Mouse (Mus musculus) hindbrain, embryonic 11.5 days (tissue): ENCODE measurements around the gene Cers2. TPM values are rescaled to one million over a fixed set of nuclear protein-coding genes. Genes with fewer than 3 reads are reported as not detected.

Experiments
- ATAC-seq: fragments of 200-750 bp; cut with Nextera tagmentation; 2 replicates; pipeline ENCODE4 v1.8.0; 2017; ENCODE audit warnings: mild to moderate bottlenecking, moderate TSS enrichment, moderate library complexity; ENCODE audit not compliant: low FRiP score
- DNase-seq: peaks from one replicate; pipeline ENCODE4 v3.0.0-alpha.2; 2015; ENCODE audit warnings: low spot score
- H3K27ac ChIP-seq: fragments of 300-500 bp; sonication (generic); 2 replicates; pipeline ENCODE4 v1.5.1; 2014; ENCODE audit warnings: mild to moderate bottlenecking, low read depth, low read length
- H3K27me3 ChIP-seq: fragments of 300-500 bp; sonication (generic); 2 replicates; pipeline ENCODE4 v1.6.1; 2014; ENCODE audit warnings: mild to moderate bottlenecking, low read length, moderate library complexity, mixed read lengths; ENCODE audit not compliant: control insufficient read depth, insufficient read depth
- H3K36me3 ChIP-seq: fragments of 300-500 bp; sonication (generic); 2 replicates; pipeline ENCODE4 v1.6.1; 2014; ENCODE audit warnings: mild to moderate bottlenecking, low read length, moderate library complexity, mixed read lengths; ENCODE audit not compliant: control insufficient read depth, insufficient read depth
- H3K4me1 ChIP-seq: fragments of 300-500 bp; sonication (generic); replicated peaks from 2 replicates; pipeline ENCODE4 v1.6.1; 2014; ENCODE audit warnings: low read length, mixed read lengths; ENCODE audit not compliant: control insufficient read depth, insufficient read depth
- H3K4me2 ChIP-seq: fragments of 300-500 bp; sonication (generic); replicated peaks from 2 replicates; pipeline ENCODE4 v1.6.1; 2014; ENCODE audit warnings: mild to moderate bottlenecking, low read depth, low read length
- H3K4me3 ChIP-seq: fragments of 300-500 bp; sonication (generic); 2 replicates; pipeline ENCODE4 v1.5.1; 2014; ENCODE audit warnings: low read depth, low read length
- H3K9ac ChIP-seq: fragments of 300-500 bp; sonication (generic); 2 replicates; pipeline ENCODE4 v1.6.1; 2014; ENCODE audit warnings: low read depth, low read length
- H3K9me3 ChIP-seq: fragments of 300-500 bp; sonication (generic); 2 replicates; pipeline ENCODE4 v1.6.1; 2016; ENCODE audit warnings: low read length; ENCODE audit not compliant: control insufficient read depth
- WGBS: fragments of 180-500 bp; shearing (Covaris S2); extraction: QIAGEN DNeasy Blood & Tissue Kit; methylation state at CpG from one replicate; pipeline ENCODE4 v1.1.7; 2014; 5-methylcytosine and 5-hydroxymethylcytosine counted together
- polyA plus RNA-seq: library from polyadenylated mRNA; unstranded; fragments of >200 nt; fragmentation: Nextera tagmentation; extraction: Ambion mirVana; gene quantifications from 2 replicates; pipeline ENCODE4 v1.2.1, GENCODE M21; 2014

Cers2 gene
- polyA plus RNA-seq, 1 experiment from 2014 or later = 101 TPM

DNA sequence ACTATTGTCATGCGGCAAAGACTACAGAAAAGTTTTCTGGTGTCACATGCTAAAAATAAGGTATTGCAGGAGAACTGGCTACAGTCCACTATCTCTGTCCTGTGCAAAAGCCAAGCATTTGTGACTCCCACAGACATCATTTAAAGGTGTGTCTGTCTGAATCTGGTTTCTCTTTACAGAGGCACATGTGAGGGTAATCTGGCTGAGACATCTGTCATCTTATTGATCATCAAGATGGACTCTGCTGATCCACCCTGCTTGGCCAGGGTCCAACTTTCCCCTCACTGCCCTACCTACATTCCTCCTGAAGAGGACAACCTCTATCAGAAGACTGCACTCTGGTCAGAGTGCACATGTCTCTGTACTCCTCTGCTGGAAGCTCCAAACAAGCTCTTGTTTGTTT, 37.4 kb upstream of the Cers2 start:
- no peak overlapping the region for H3K27ac ChIP-seq

DNA sequence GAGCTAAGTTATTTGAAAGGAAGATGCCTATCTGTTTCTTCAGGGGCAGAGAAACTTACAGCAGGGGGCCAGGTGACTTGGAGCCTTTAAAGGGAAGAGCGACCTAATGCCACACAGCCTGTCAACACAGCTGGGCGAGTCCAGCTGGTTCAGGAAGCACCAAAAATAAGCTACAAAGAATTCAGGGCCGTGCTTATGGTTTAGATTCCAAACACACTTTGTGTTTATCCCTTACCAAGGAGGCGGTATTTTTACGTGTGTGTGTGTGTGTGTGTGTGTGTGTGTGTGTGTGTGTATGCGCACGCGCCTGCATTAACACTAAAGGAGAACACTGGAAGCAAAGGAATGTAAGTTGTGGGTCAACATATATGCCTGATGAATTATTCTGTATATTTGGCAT, 33.8 kb upstream of the Cers2 start:
- H3K27ac ChIP-seq = no peak overlapping the region
- peak overlapping the region; percentile 75 for H3K4me3 ChIP-seq
- peak; percentile 40 for DNase-seq
- no peaks in the 10 kb centered on the region for H3K27me3 ChIP-seq
- WGBS = 31% methylated on average over 8 of the region's 8 CpGs
- no peaks in the 10 kb centered on the region for H3K9me3 ChIP-seq
- no peaks in the 10 kb centered on the region for H3K36me3 ChIP-seq
- no peak for ATAC-seq
- H3K4me1 ChIP-seq = no peaks in the 10 kb centered on the region; the same call in 1 of the 2 replicates
- H3K4me2 ChIP-seq = peak overlapping the region; percentile 40
- peak overlapping the region; percentile 74 for H3K9ac ChIP-seq

More for the DNA sequence above, 37.4 kb upstream of the Cers2 start:
- no peaks in the 10 kb centered on the region for H3K9me3 ChIP-seq
- no peaks in the 10 kb centered on the region for H3K36me3 ChIP-seq
- DNase-seq (no peak), ATAC-seq (no peak)
- WGBS = 97% methylated on average over 1 of the region's 1 CpGs
- H3K4me3 ChIP-seq = no peak overlapping the region
- H3K9ac ChIP-seq = no peak overlapping the region
- no peaks in the 10 kb centered on the region for H3K27me3 ChIP-seq
- no peaks in the 10 kb centered on the region for H3K4me1 ChIP-seq
- H3K4me2 ChIP-seq = no peak overlapping the region

- H3K4me2 ChIP-seq = peak within 1 kb of the TSS; percentile 40
- H3K9me3 ChIP-seq = no peaks in the 10 kb centered on the region
- H3K4me3 ChIP-seq = peak within 1 kb of the TSS; percentile 75
- WGBS = under 1% methylated on average over 52 of the region's 53 CpGs
- ATAC-seq (peak; percentile 91), DNase-seq (peak; percentile 99)
- H3K27me3 ChIP-seq = no peaks in the 10 kb centered on the region
- peak within 1 kb of the TSS; percentile 90 for H3K27ac ChIP-seq
- peak within 1 kb of the TSS; percentile 77 for H3K9ac ChIP-seq
- no peaks in the 10 kb centered on the region; the same call in 1 of the 2 replicates for H3K4me1 ChIP-seq
- no peaks in the 10 kb centered on the region for H3K36me3 ChIP-seq
These were observed 33.1 kb upstream of the Cers2 start, which contains the start of the genes Mindy1 and Prune1 for GRCm38 (mm10) chr3:95281216-95282126. Gene Mindy1 (plus strand): TSS chr3:95281345. Gene Prune1 (minus strand): TSS chr3:95282076.

DNA sequence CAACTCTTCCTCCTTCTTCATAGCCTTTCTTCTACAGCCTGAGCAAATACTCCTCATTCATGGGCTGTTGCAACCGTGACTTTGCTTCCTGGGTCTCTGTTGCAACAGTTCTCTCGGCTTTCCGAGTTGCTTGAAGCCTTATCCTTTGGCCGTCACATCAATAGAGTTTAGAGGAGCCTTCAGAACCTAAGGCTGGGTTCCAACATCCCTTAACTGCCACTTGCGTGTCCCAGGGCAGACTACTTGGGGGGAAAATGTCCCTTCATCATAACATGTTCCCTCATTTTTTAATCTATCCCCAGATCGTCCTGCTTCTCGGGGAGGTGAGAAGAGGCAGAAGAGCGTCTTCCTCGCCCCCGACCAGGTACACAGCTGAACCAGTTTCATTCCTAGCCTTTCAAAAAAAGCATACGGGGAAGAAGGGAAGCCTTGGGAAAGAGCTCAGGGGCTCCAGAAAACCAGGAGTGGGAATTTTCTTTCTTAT, 32.2 kb upstream of the Cers2 start:
- WGBS = under 1% methylated on average over 11 of the region's 11 CpGs
- peak; percentile 8; the same call in 1 of the 2 replicates for ATAC-seq
- peak; percentile 54 for DNase-seq
- Histone ChIP-seq H3K4me1 (no peaks in the 10 kb centered on the region; the same call in 1 of the 2 replicates), H3K9ac (peak overlapping the region; percentile 77), H3K4me2 (peak overlapping the region; percentile 40), H3K9me3 (no peaks in the 10 kb centered on the region), H3K4me3 (peak overlapping the region; percentile 75), H3K36me3 (no peaks in the 10 kb centered on the region), H3K27ac (peak overlapping the region; percentile 90), H3K27me3 (no peaks in the 10 kb centered on the region)

DNA sequence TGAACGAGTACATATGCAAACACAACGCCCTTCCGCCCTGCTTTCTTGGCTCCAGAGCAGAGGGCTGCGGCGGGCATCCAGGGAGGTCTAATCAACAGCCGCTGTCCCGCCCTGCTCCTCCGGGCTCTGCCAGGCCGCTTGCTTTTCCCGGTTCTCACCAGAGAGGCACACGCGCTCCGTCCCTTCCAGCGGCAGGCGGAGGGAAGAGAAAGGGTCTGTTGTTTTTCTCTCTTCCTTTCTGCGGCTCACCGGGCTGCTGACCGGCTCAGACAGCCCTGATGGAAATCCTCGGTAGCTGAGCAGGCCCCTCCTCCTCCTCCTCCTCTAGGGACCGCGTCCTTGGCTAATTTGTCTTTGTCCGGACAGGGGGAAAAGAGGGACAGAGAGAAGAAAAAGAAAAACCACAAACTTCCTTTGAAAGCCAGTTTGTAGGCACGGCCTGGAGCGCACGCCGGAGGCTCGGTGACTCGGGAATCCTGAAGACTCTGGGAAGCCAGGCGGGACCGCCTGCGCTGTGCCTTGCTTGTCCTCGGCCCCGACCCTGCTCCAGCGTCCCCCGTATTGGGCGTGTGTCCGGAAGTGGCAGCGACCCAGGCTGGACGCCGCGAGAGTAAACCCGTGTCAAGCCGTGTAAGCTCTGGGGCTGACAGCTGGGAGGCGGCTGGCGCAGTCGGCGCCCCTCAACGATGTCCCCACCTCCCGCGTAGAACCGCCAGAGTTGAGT, 31.6 kb upstream of the Cers2 start:
- H3K27me3 ChIP-seq = no peaks in the 10 kb centered on the region
- no peaks in the 10 kb centered on the region; the same call in 1 of the 2 replicates for H3K4me1 ChIP-seq
- DNase-seq (peak; percentile 82), ATAC-seq (peak; percentile 74)
- peak overlapping the region; percentile 90 for H3K27ac ChIP-seq
- H3K4me2 ChIP-seq = peak overlapping the region; percentile 40
- peak overlapping the region; percentile 75 for H3K4me3 ChIP-seq
- H3K9me3 ChIP-seq = no peaks in the 10 kb centered on the region
- H3K9ac ChIP-seq = peak overlapping the region; percentile 77
- under 1% methylated on average over 49 of the region's 51 CpGs for WGBS
- H3K36me3 ChIP-seq = no peaks in the 10 kb centered on the region

- ATAC-seq (no peak), DNase-seq (no peak)
- 2% methylated on average over 7 of the region's 7 CpGs for WGBS
- H3K4me2 ChIP-seq = peak overlapping the region; percentile 40
- peak overlapping the region; percentile 77 for H3K9ac ChIP-seq
- no peaks in the 10 kb centered on the region for H3K9me3 ChIP-seq
- no peaks in the 10 kb centered on the region for H3K36me3 ChIP-seq
- H3K4me1 ChIP-seq = no peaks in the 10 kb centered on the region; the same call in 1 of the 2 replicates
- peak overlapping the region; percentile 75 for H3K4me3 ChIP-seq
- no peaks in the 10 kb centered on the region for H3K27me3 ChIP-seq
- peak overlapping the region; percentile 90 for H3K27ac ChIP-seq
These were observed 31.0 kb upstream of the Cers2 start for GRCm38 (mm10) chr3:95283589-95283941.

- Histone ChIP-seq H3K9me3 (no peaks in the 10 kb centered on the region), H3K27me3 (no peaks in the 10 kb centered on the region), H3K4me2 (peak overlapping the region; percentile 40), H3K27ac (no peak overlapping the region), H3K9ac (no peak overlapping the region; the same call in 1 of the 2 replicates), H3K36me3 (no peaks in the 10 kb centered on the region), H3K4me1 (no peaks in the 10 kb centered on the region; the same call in 1 of the 2 replicates), H3K4me3 (peak overlapping the region; percentile 75)
- ATAC-seq (no peak), DNase-seq (no peak)
- 17% methylated on average over 1 of the region's 1 CpGs for WGBS
These were observed 30.5 kb upstream of the Cers2 start for GRCm38 (mm10) chr3:95284062-95284461.

DNA sequence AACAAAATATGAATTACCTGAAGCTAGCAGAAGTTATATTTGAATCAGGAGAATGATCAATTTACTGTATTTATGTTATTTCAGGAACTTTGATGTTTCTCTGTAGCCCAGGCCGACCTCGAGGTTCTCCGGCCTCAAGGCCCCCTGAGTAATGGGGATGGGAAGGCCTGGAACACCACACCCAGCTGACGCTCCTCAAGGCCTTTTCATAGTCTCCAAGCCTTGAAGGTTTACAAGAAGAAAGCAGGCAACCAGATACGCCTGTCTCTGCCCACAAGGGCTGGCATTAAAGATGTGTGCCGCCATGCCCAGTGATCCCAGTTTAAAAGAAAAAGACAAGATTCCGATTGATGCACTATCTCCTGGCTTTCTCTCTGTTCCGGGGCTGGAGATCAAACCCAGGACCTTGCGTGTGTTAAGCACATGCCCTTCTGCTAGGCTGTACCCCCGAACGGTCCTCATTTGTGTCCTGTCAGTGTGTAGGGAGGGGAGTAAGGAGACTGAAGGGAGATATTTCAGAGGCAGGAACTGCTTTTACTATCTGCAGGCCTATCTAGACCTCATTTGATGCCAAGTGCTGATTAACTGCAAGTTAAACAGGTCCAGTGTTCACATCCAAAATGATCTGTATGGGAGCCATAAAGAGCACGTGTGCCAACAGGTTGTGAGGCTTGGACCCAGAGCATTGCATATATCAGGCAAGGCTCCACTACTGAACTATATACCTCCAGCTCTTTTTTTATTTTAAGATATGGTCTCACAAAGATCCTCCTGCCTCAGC, 29.9 kb upstream of the Cers2 start:
- Histone ChIP-seq H3K4me2 (no peak overlapping the region), H3K4me1 (no peaks in the 10 kb centered on the region; the same call in 1 of the 2 replicates), H3K4me3 (no peak overlapping the region), H3K27me3 (no peaks in the 10 kb centered on the region), H3K36me3 (no peaks in the 10 kb centered on the region), H3K9me3 (no peaks in the 10 kb centered on the region), H3K27ac (no peak overlapping the region), H3K9ac (no peak overlapping the region)
- ATAC-seq = no peak
- DNase-seq = no peak
- WGBS = 89% methylated on average over 12 of the region's 12 CpGs
